Mouse (Mus musculus) right cerebral cortex, adult 18-20 months (tissue): ENCODE measurements around the gene Plppr5.
A peak's percentile ranks its signal among the peaks of the same experiment; 100 is the strongest.

Experiments used
- DNase-seq: peaks from one replicate; pipeline ENCODE4 v3.0.0; 2022; ENCODE audit warnings: mixed read lengths

Gene Plppr5

GRCm38 (mm10) chr3:117574529-117575252 is at the start of gene Plppr5:
Gene Plppr5 (plus strand): TSS chr3:117574836.
- peak; percentile 52 for DNase-seq

- no peak for DNase-seq
Measured at GRCm38 (mm10) chr3:117549899-117550298, 24.7 kb upstream of the Plppr5 start.

DNA sequence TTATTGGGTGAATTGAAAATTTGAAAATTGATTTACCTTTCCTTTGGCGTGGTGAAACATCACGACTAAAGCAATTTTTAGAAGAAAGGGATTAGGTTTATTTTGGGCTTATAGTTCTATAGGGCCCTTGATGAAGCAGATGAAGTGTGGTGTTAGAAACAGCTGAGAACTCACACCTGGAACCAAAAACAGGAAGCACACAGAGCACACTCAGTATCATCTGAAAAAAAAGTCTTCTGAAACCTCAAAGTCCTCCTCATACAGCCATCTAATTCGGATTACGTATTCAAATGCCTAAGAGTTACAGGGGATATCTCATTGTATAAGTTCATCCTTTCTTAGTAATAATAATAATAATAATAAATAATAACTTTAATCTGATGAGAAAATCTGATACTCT is 24.1 kb upstream of the Plppr5 start:
- DNase-seq: no peak

GRCm38 (mm10) chr3:117556972-117557371 is 17.7 kb upstream of the Plppr5 start:
- DNase-seq: no peak

- DNase-seq: peak; percentile 65
Measured at GRCm38 (mm10) chr3:117575253-117575927, 754 bp downstream of the Plppr5 start.

GRCm38 (mm10) chr3:117575928-117576254 is 1.3 kb downstream of the Plppr5 start:
- peak; percentile 61 for DNase-seq

- DNase-seq: peak; percentile 46
Measured at GRCm38 (mm10) chr3:117577349-117577748, 2.7 kb downstream of the Plppr5 start.

DNA sequence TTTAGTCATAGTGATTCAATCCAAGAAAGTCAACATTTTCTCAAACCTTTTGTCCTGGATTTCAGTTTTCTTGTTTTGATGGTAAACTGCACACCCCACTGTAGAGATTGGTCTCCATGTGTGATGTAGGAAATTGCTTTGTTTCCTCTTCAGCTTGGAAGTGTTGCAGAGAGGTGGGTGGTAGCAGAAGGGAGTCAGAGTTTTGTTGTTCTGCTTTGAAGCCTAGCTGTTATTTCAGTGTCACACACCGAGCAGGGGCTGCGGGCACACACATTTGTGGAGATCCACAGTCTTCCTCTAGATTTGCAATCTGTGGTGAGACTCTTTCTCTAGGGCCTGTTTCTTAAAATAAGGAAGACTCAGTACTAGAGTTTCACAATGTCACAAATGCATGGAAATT is 8.0 kb downstream of the Plppr5 start:
- peak; percentile 31 for DNase-seq

DNA sequence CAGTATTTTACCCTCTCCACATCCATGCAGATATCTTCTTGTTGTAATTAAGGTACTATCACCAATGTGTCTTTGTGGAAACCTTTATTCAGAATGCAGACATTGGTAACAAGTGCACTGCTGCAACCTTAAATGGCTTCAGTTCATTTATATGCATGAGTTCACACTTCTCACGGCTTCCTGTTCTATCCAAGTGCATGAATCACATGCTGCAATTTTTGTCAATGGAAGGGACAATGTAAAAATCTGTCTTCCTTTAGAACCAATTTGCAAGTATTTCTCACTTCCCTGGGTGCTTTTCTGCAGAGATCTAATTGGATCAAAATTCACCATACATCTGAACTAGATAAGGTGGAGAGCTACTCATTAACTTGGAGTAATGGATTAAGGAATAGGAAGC is 27.8 kb downstream of the Plppr5 start:
- DNase-seq: peak; percentile 46

GRCm38 (mm10) chr3:117603458-117603857 is 28.8 kb downstream of the Plppr5 start:
- no peak for DNase-seq

- no peak for DNase-seq
Measured at GRCm38 (mm10) chr3:117606383-117606782, 31.7 kb downstream of the Plppr5 start.

DNA sequence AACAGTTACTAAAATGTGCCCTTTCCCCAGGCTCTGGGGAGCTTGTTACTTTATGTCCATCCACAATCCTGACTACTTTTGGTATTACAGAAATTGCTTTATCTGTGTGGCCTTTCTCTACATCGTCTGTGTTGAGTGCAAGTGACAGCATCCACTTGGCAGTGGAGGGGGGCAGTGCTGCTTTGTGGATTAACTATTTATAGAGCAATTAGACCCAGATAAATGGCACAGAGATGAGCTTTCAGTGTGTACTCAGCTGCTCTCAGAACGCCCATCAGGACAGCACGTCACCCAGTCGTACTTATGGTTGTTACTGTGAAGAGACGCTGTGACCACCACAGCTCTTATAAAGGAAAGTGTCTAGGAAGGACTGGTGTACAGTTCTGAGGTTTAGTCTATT is 36.8 kb downstream of the Plppr5 start:
- DNase-seq: no peak

- no peak for DNase-seq
Measured at GRCm38 (mm10) chr3:117614856-117615255, 40.2 kb downstream of the Plppr5 start.

- DNase-seq: no peak
Measured at GRCm38 (mm10) chr3:117625257-117626001, 50.8 kb downstream of the Plppr5 start.

- peak; percentile 72 for DNase-seq
Measured at GRCm38 (mm10) chr3:117628799-117629198, 54.2 kb downstream of the Plppr5 start.

DNA sequence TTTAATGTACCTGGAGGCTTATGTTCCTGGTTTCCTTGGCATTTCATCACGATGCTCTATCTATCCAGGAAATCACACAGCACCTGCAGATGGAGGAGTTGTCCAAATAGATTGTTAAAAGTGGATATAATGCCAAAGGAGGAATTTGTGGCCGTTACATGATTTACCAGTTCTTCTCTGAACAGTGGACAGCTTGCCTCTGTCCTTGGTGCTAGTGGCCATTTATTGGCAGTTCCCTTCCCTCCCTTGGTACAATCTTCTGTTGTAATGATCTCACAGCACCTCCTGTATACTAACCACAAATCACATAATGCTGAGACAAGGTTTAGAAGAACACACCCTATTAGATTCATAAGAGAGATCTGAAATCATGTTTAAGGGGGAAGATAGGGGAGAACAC is 55.7 kb downstream of the Plppr5 start:
- no peak for DNase-seq

- DNase-seq: no peak
Measured at GRCm38 (mm10) chr3:117648612-117649011, 74.0 kb downstream of the Plppr5 start.

DNA sequence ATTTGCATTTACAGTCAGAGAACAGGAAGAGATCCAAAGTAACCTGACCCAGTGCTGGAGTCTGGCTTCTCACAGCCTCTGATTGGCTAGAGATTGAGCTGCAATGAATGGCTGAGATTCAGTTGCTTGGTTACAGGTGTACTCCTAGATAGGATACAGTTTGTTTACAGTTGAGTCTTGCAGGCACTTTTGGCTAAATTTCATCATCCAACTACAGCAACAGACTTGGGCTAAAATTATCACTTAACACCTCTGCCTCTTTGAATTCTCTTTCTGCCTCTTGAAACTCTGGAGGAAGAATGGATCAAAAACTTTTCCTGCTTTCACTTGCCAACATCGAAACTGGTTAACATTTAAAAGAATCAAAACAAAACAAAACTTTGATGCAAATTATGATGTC is 89.7 kb downstream of the Plppr5 start:
- peak; percentile 27 for DNase-seq

DNA sequence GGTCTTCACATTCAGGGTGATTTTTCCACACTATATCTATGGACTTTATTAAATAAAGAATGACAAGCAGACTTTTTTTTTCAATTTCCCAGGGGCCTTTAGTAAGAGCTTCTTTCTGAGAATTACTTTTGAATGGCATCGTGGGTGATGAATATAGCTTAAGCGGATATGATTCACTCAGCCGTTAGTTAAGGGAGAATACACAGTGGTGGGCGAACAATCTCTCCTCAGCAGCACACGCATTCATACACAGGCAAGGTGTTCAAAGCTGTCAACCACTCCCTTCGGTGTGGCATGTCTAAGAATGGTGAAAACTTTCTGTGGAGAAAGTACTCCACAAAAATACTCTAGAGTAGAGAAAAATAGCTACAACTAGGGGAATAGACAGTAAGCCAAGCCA is 104.6 kb downstream of the Plppr5 start:
- DNase-seq: peak; percentile 15

GRCm38 (mm10) chr3:117684640-117685039 is 110.0 kb downstream of the Plppr5 start:
- no peak for DNase-seq

DNA sequence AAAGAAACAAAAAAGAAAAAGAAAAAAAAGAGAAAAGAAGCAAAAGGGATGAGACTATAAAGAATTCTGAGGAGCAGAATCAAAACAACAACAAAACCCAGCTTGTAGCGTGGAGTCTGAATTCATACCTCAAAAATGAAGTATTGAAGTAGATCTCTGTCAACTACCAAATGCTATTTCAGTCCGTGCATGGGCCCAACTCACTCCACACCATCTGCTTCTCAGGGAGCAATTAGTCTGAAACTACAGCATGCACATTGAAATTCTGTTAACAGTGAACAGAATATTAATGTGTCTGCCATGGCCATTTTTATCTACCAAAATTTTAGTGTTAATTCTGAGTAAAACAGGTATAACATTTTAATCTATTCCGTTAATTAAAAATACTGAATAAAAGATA is 111.4 kb downstream of the Plppr5 start:
- DNase-seq: peak; percentile 31

- peak; percentile 71 for DNase-seq
Measured at GRCm38 (mm10) chr3:117686648-117687047, 112.0 kb downstream of the Plppr5 start.

- no peak for DNase-seq
Measured at GRCm38 (mm10) chr3:117694736-117695135, 120.1 kb downstream of the Plppr5 start.

GRCm38 (mm10) chr3:117696350-117696749 is 121.7 kb downstream of the Plppr5 start:
- no peak for DNase-seq
